Mouse (Mus musculus): Measurements from ENCODE around the gene Trhr2.

DNA sequence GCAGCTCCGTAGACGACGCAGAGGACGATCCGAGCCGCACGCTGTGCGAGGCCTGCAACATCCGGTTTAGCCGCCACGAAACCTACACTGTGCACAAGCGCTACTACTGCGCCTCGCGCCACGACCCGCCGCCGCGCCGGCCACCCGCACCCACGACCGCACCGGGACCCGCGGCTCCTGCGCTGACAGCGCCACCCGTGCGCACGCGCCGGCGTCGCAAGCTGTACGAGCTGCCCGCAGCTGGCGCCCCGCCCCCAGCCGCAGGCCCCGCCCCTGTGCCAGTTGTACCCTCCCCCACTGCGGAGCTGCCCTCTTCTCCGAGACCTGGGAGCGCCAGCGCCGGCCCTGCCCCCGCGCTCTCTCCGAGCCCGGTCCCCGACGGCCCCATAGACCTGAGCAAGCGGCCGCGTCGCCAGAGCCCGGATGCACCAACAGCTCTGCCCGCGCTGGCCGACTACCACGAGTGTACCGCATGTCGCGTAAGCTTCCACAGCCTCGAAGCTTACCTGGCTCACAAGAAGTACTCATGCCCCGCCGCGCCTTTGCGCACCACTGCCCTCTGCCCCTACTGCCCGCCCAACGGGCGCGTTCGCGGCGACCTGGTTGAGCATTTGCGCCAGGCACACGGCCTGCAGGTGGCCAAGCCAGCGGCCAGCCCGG is 24.2 kb downstream of the Trhr2 start:
- TF ChIP-seq ZNF384 (IDR thresholded peaks at IDR 0.05; ENCODE audit: low read depth, low read length) (no peak), MAFK (IDR thresholded peaks at IDR 0.05; ENCODE audit: insufficient read depth, low read depth, low read length) (no peak)

Measured in ES-E14 (cell line).